17 mouse cellular contexts compared by ENCODE assay signal in the genomic region with DNA sequence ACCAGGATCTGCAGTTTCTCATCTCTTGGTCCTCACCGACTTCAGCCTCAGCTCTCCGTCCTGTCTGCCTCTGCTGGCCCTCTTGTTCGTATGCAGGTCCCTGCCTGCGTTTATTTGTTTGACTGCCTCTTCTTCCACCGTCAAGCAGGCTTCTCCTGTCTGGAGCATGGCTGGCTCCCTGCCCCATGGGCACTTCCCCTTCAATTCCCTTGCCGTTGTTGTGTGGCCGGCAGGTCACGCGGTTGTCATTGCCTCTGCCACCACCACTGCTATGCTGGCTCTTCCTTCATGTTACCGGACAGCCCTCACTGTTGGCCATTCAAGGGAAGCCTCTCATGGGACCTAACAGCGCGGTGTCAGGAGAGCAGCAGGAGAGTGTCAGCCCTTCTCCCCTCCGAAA. TPM values are rescaled to one million over a fixed set of nuclear protein-coding genes. Genes with fewer than 3 reads are reported as not detected.
DNase-seq lines count a peak whose midpoint lies in the region; ATAC-seq lines count a peak whose summit lies in the region.
"Had no signal": no experiment of that assay in that cellular context is flagged by ENCODE, and none has a peak within 500 bp of the region (broad histone marks: within the 10 kb centered on the region; RNA-seq: fewer than 3 reads in every experiment).

No protein-coding gene starts in this region.

- intact Hi-C loops in heart, postnatal 36 days (cut with DNase I) = no loop called here
- intact Hi-C loops in gastrocnemius, postnatal 14 days (cut with DNase I; ENCODE audit: low total_unique reads) = no loop called here

- DNase-seq in adrenal gland, postnatal 10 days = peak; percentile 54
- no peak for DNase-seq in adrenal gland, adult 8-10 months
- DNase-seq in heart, adult 11 months = peak; percentile 95
- DNase-seq in heart, postnatal 36 days = no peak
- DNase-seq in heart, adult 8-10 months (ENCODE audit: low spot score) = peak; percentile 17
- DNase-seq in heart, postnatal 4 days = no peak
- DNase-seq in gastrocnemius, postnatal 14 days = no peak
- DNase-seq: cerebellum, postnatal 36 days; gastrocnemius, postnatal 10 days; kidney, adult 8-10 months had no signal

- ATAC-seq in megakaryocyte progenitor cell, adult 5-6 weeks (replicated peaks; ENCODE audit: poor library complexity) = peak; percentile 48
- ATAC-seq: activated CD4-positive, CD25-positive, alpha-beta regulatory T cell, adult 4 months; forebrain, embryonic 13.5 days; forebrain, embryonic 16.5 days; intestine, postnatal 0 days had no signal

RNA-seq across cellular contexts. Expression of gene A3galt2, which starts 13.0 kb away (rescaled TPM):
- under 1 TPM; 0.12 TPM for total RNA-seq in adrenal gland, postnatal 10 days (2021)
- under 1 TPM; 0.14 to 0.34 (median 0.15) TPM for total RNA-seq in adrenal gland, adult 8-10 months (2022)
- total RNA-seq in heart, postnatal 36 days (2021) = under 1 TPM in 1 of 2 experiments, not detected in 1; 0.08 TPM
- under 1 TPM in 2 of 4 experiments, not detected in 2; 0.09 to 0.11 TPM for total RNA-seq in heart, adult 8-10 months (2022)
- under 1 TPM; 0.20 to 0.36 TPM for total RNA-seq in heart, postnatal 4 days (2021)
- not detected in 2 replicates for total RNA-seq in megakaryocyte progenitor cell, adult 5-6 weeks (2015)
- not detected in 2 replicates for total RNA-seq in megakaryocyte progenitor cell, adult 5-6 weeks (2017)
- under 1 TPM; 0.06 to 0.18 TPM for total RNA-seq in gastrocnemius, postnatal 14 days (2021)
- total RNA-seq: gastrocnemius, adult 18-20 months; hematopoietic stem cell, adult 5-6 weeks had no signal

RNA-seq across cellular contexts. Expression of gene Zfp362, which starts 37.7 kb away (rescaled TPM):
- 10 to 100 TPM; 33.7 to 36.5 TPM for total RNA-seq in adrenal gland, postnatal 10 days (2021)
- 10 to 100 TPM; 22.1 to 36.6 (median 27.9) TPM for total RNA-seq in adrenal gland, adult 8-10 months (2022)
- 10 to 100 TPM; 12.5 to 14.3 TPM for total RNA-seq in heart, postnatal 36 days (2021)
- 10 to 100 TPM; 10.1 to 13.3 (median 12.3) TPM for total RNA-seq in heart, adult 8-10 months (2022)
- 10 to 100 TPM; 33.9 to 34.4 TPM for total RNA-seq in heart, postnatal 4 days (2021)
- 20.5 and 22.2 TPM in 2 replicates for total RNA-seq in megakaryocyte progenitor cell, adult 5-6 weeks (2015)
- 4.7 and 5.7 TPM in 2 replicates for total RNA-seq in megakaryocyte progenitor cell, adult 5-6 weeks (2017)
- 10 to 100 TPM; 11.9 to 12.0 TPM for total RNA-seq in gastrocnemius, postnatal 14 days (2021)

Comparison
In these comparisons a context has a peak if more than half of its experiments do, and no peak if none do; other contexts are left out.
1. DNase-seq: peak in adrenal gland, postnatal 10 days (single experiment), heart, adult 11 months (single experiment) and heart, adult 8-10 months (single experiment); none in adrenal gland, adult 8-10 months (single experiment), heart, postnatal 36 days (0 of 2), heart, postnatal 4 days (single experiment) and gastrocnemius, postnatal 14 days (single experiment).